Mouse (Mus musculus) intestine, embryonic 14.5 days (tissue): Measurements from ENCODE around the gene Gm31371. TPM values are rescaled to one million over a fixed set of nuclear protein-coding genes. Genes with fewer than 3 reads are reported as not detected.
"Not testable (repeated sequence)": the region's sequence is repeated elsewhere in the genome, so short reads cannot be mapped to it uniquely, and the experiment has no call there.

Experiments
- ATAC-seq: fragments of 200-750 bp; cut with Nextera tagmentation; replicated peaks from 2 replicates; pipeline ENCODE4 v1.8.0; 2017; ENCODE audit warnings: low read depth, moderate number of reproducible peaks, moderate TSS enrichment, moderate library complexity; ENCODE audit not compliant: low FRiP score, low TSS enrichment
- DNase-seq: peaks from one replicate; pipeline ENCODE4 v3.0.0-alpha.2; 2018; ENCODE audit warnings: low spot score
- H3K27ac ChIP-seq: fragments of 300-500 bp; sonication (generic); 2 replicates; pipeline ENCODE4 v1.5.1; 2014; ENCODE audit warnings: low read depth, mild to moderate bottlenecking, control low read depth
- H3K27me3 ChIP-seq: fragments of 300-500 bp; sonication (generic); replicated peaks from 2 replicates; pipeline ENCODE4 v1.6.1; 2014; ENCODE audit warnings: low read length, control low read depth; ENCODE audit not compliant: control insufficient read depth, insufficient read depth
- H3K36me3 ChIP-seq: fragments of 300-500 bp; sonication (generic); 2 replicates; pipeline ENCODE4 v1.6.1; 2014; ENCODE audit warnings: low read length, control low read depth; ENCODE audit not compliant: control insufficient read depth, insufficient read depth
- H3K4me1 ChIP-seq: fragments of 300-500 bp; sonication (generic); replicated peaks from 2 replicates; pipeline ENCODE4 v1.6.1; 2014; ENCODE audit warnings: low read length, control low read depth, mixed read lengths; ENCODE audit not compliant: control insufficient read depth, insufficient read depth
- H3K4me2 ChIP-seq: fragments of 300-500 bp; sonication (generic); 2 replicates; pipeline ENCODE4 v1.6.1; 2014; ENCODE audit warnings: low read length
- H3K4me3 ChIP-seq: fragments of 300-500 bp; sonication (generic); 2 replicates; pipeline ENCODE4 v1.5.1; 2014; ENCODE audit warnings: low read depth, low read length, control low read depth, mixed read lengths
- H3K9ac ChIP-seq: fragments of 300-500 bp; sonication (generic); 2 replicates; pipeline ENCODE4 v1.6.1; 2014; ENCODE audit warnings: mild to moderate bottlenecking, low read length
- H3K9me3 ChIP-seq: fragments of 300-500 bp; sonication (generic); 2 replicates; pipeline ENCODE4 v1.6.1; 2016; ENCODE audit warnings: low read length, control low read depth; ENCODE audit not compliant: control insufficient read depth
- WGBS: fragments of 180-500 bp; shearing (Covaris S2); extraction: QIAGEN DNeasy Blood & Tissue Kit; methylation state at CpG from one replicate; pipeline ENCODE4 v1.1.7; 2014; 5-methylcytosine and 5-hydroxymethylcytosine counted together
- polyA plus RNA-seq: library from polyadenylated mRNA; unstranded; fragments of >200 nt; fragmentation: Nextera tagmentation; extraction: Ambion mirVana; gene quantifications from 2 replicates; pipeline ENCODE4 v1.2.1, GENCODE M21; 2014

The Gm31371 gene
- polyA plus RNA-seq, 1 experiment from 2014 or later: 0.15 TPM

DNA sequence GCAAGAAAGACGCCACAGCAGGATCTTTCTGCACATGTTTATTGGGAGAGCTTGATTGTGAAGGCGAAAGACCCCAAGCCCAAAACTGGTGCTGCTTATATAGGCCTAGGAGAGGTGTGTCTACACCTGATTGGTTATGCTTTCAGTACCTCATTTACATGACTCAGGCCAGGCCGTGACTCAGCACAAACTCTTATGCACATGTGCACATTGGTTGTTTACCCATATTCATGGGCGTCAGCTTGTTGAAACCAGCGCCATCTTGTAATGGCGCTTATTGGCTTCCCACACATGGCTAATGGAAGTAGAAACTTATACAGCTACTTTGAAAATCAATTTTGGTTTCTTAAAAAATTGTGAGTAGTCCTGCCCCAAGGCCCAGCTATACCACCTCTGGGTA lies 72.0 kb downstream of the Gm31371 start:
- not testable (repeated sequence) for H3K36me3 ChIP-seq, H3K4me2 ChIP-seq, ATAC-seq, H3K27me3 ChIP-seq, DNase-seq, H3K27ac ChIP-seq, H3K9ac ChIP-seq, H3K9me3 ChIP-seq, H3K4me1 ChIP-seq, H3K4me3 ChIP-seq
- WGBS: 91% methylated on average over 6 of the region's 6 CpGs

Other genes with a start within 250 kb of the Gm31371 start
- 0.42 and 0.46 TPM in 2 replicates for gene 4930467E23Rik, start 173.8 kb upstream of the Gm31371 start, polyA plus RNA-seq